Mouse (Mus musculus) left cerebral cortex, postnatal 14 days (tissue): ENCODE measurements around the gene Chd6. TPM values are rescaled to one million over a fixed set of nuclear protein-coding genes. Genes with fewer than 3 reads are reported as not detected.

ENCODE experiments used
- DNase-seq, 2 experiments: peaks; one replicate each; pipeline ENCODE4 v3.0.0; 2021 to 2022; ENCODE audit warnings: low spot score in 2 of 2, mixed read lengths in 1 of 2
- intact Hi-C: fragments of 180-260 bp; cut with DNase I; formaldehyde crosslinking; loops from one replicate; pipeline ENCODE4 v1.15.1; 2025
- long read RNA-seq, 2 experiments: library from polyadenylated mRNA; stranded (forward); transcript quantifications; one replicate each; pipeline ENCODE4 v2.0.0; 2021
- total RNA-seq, 2 experiments: library from RNA; stranded (reverse); gene quantifications; 2 replicates each; pipeline ENCODE4 v1.2.3; 2021

Chd6 gene
- total RNA-seq = 10 to 100 TPM; 53.6 to 64.2 TPM
- long read RNA-seq, experiment 1, full-length matches to known transcripts = 2 of 8 reads
- long read RNA-seq, experiment 1, partial matches to known transcripts = 0 of 8 reads
- long read RNA-seq, experiment 1, other reads (novel, unspliced or antisense) = 6 of 8 reads
- long read RNA-seq, experiment 2, partial matches to known transcripts = 4 of 7 reads
- long read RNA-seq, experiment 2, other reads (novel, unspliced or antisense) = 3 of 7 reads

DNA sequence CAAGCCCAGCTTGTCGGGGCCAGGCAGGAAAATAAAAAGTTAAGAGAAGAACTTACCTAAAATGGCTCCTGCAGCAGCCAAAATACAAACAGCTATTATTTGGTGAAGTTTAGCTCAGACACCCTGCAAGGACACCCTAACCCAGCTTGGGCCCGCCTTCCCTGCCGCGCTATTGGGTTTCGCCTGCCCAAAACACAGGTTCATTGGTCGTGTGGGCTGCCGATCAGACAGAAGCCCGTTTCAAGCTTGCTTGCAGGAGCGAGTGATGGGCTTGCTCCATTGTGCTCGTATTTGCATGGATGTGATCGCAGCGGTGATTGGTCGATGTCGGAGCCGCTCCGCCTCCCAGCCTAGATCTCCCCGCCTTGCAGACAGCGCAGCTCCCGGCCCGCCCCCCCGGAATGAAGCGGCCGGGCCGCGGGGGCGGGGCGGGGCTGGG lies at the start of gene Chd6:
Chd6 (minus strand) TSS at position 143 of the 439 bp plus-strand sequence.
- peak; percentile 99 to 100 for DNase-seq
- intact Hi-C loops = loop anchor here (5.0 kb wide), 2 partner anchors 62 to 68 kb away; no protein-coding TSS in a partner anchor

DNA sequence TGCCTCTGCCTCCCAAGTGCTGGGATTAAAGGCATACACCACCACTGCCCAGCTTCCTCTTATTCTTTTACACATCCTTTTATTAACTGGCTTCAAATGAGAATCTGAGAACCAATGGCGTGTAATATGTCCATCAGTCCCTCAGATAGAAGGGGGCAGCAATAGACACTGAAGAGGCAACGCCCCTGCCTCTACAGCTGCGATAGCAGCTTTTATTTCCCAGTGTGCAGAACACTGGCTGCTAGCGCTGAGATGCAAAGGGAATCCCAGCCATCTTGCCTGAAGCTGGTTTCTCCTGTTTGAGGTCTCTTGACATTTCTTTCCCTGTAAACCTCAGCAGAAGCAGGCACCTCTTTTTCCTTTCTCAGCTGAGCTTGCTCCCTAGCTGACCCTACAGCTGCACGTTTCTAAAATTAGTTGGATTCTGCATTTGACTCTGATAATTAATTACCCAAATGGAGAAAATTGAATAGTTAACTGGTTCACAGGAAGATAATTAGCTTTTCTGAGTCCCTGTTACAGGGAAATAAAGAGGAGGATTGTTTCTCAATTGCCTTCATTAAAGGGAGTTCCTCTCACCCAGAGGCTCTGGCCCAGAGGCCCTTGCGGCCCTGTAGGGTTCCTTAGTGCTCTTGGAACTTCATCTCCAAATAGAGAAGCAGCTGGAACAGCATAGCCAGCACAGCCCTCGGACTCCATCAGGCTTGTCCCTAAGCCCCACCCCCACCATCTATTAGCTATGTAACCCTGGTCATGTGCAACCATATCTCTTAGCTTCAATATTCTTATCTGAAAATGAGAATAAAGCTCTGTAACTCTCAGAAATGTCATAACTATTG lies 41.3 kb upstream of the Chd6 start:
- intact Hi-C loops = no loop called here
- DNase-seq = no peak

DNA sequence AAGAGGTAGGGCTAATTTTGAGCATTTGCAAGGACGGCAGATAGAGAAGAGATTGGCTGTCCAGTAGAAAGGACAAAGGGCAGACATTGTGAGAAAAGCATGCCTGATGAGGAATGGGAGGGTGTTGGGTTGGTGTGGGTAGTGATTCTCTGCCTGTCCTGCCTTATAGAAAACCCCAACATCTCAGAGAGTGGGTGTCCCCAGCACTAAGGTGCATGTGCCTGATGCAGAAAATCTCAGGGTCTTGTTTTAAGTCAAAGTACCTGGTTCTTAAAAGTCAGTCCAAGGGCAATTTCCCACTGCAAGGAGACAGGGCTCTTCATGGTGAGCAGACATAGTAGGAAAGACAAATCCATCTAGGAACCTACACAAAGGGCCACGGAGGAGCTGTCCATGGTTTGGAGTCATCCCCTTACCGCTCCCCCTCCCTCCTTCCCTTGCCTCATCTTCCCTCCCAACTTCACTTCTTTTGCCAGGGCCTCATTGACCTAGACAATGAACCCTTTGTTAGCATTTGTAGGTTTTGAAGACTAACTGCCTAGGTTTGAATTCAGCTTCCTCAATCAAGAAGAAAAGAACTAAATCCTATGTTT lies 39.6 kb upstream of the Chd6 start:
- intact Hi-C loops = no loop called here
- no peak for DNase-seq

DNA sequence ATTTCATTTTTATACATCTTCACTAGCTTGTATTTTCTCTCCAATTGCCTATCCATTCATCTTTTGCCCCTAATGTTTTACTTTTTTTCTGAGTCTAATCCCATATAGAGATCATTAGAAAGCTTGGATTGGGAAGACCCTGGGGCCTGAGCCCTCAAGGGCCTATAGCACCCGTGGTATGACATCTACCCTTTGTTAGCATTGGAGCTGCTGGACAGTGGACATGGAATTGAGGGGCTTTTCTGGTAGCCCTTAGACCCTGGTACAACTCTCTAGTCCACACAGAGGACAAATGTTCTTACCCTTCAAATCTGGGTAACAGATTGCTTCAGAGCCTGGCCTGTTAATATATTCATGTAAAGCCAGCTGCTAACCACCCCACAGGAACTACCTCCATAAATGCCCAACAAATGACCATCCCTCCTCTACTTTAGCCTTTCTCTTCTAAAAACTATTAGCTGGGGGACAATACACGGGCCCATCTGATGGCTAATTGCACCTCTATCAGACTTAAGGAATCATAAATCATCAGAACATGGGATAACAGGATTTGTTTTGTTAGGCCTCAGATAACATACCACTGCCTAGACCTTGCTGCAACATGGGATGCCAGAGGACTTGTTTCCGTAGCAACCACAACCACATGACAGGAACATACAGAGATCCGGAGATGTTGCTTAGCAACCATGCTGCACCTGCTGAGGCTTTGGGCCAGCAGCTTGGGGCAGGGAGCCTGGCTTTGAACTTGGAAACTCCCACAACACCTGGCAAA lies 39.0 kb upstream of the Chd6 start:
- peak; percentile 41 to 75 for DNase-seq
- intact Hi-C loops = no loop called here

DNA sequence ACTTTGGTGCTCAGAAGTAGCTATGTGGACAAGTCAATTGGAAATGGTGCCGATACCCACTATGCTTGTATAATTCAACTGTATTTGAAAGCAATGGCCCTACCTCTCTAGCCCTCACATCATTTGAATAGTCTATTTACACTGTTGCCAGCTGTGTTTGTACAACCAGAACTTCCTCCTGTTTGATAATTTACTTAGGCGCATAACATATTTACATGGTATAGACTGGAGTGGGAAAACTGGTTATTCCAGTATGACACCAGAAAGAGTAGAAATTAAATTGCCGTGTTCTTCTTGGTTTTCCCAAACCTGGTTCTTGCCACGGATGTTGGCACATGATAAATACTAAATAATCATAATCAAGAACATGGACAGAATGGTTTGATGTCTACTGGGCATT lies 35.9 kb upstream of the Chd6 start:
- DNase-seq = no peak
- intact Hi-C loops = no loop called here

DNA sequence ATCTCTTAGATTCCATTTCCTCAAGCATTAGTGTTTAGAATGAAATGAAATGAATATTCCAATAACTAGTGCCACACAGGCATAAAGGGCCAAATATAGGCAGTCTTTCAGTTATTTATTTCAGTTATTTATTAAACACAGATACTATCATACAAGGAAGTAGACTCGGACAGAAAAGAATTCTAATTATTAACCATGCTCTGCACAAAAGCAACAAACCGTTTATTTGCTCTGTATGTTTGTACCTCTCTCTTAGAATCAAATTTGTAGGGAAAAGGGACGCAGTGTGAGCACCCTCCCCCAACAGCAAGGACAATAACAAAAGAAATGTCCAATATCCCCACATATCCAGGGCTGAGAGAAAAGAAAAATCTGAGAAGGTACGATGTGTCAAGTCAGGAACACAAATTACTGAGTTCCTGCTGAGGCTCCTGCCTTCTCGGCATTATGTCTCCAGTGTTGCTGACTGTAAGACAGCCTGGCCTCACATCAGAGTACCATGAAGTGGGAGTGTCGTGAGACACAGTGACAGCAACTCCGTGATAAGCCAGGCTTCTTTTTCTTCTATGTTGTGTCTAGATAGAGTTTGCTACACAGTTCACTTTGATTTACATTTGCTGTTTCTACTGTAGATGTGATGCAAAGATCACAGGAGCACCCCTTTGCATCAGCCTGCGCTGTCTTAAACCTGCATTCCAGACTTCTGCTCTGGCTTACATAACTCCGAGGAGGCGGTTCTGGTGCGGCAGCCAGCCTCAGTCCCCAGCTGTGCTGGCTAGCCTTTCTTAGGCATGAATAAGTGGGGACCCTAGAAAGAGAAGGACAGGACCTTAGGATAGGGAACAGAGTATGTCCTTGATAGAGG lies 30.0 kb upstream of the Chd6 start:
- intact Hi-C loops = no loop called here
- peak; percentile 36 to 38 for DNase-seq

DNA sequence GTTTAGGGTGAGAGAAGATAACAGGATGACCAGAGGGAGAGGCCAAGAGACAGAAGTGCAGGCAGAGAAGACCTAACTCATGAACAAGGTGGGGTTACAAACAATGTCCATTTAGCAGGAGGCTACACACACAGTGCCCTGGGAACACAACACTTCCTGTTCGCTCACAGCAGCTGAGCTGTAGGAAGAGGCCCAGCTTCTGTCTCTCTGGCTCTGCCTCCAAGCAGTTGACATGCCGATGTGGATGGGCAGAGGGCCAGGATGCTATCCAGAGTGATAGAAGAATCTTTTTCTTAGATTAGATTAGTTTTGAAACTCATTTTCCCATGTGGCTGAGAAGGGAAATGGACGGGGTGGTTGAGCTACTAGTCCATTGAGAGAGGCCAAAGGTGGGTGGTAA lies 28.1 kb upstream of the Chd6 start:
- intact Hi-C loops = no loop called here
- DNase-seq = no peak

DNA sequence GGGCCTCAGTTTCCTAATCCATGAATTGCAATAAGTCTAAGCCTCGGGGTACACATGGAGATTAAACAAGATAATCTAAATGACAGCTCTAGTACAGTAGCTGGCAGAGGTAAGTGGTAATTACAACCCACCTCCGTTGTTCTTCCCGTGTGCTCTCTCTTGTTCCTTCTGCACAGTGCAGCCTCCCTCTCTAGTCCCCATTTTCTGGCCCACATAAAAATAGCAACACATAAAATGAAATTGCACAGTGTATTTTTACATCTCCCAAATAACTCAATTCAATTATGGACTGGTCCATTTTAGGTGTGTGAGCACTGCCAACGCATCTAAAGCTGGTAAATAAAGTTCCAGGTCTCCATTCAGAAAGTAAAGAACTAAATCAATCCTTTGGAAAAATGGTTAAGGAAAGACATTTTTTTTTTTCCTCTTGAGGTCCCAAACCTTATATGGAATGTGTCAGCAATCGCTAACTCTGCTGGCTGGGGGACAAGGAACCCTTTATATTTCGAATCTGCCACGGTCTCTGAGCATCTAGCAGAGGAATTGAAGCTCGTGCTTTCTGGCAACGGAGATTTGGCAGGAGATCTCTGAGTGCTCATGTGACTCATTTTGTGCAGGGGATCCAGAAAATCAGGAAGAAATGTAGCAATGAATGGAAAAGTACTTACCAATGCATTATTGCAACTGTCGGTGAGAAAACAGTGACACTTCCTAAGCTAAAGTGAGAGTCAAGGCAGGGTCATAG lies 19.7 kb upstream of the Chd6 start:
- intact Hi-C loops = no loop called here
- peak; percentile 62 to 79 for DNase-seq

DNA sequence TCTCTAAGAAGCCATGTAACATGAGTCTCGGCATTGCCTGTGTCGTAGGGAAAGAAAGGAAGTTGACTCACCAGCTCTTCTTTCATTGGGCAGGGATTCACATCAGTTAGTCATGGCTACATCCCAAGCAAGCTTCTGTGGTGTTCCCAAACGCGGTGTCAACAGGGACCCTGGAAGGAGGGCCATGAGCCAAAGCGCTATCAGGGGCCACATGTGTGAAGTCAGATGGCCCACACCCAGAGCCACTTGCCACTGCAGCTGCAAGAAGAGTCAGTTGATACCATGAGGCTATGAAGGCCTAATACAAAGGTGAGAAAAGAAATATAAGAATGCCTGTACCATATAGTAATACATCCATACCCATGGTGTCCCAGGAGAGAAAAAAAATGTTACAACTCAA lies 3.1 kb upstream of the Chd6 start:
- no peak for DNase-seq
- intact Hi-C loops = no loop called here

DNA sequence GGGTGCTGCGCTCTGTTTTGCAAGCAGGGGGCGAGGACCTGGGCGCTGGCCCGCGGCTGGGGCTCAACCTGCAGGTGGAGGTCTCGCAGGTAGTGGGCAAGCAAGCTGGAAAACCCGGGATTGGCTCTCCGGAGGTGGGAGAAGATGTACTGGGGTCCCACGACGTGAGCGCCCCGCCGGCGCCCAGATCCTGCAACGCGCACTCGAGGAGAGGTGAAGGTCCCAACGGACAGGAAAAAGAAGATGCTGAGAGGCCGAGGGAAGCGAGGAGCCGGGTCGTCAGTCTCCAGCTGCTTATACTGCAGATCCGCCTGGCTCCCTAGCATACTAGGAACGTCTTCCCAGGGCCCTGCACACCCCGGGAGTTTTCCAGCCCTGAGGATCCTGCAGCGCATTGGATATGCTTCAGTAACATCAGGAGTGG lies 535 bp upstream of the Chd6 start:
- DNase-seq = peak; percentile 55 to 74
- intact Hi-C loops = loop anchor here (5.0 kb wide), 2 partner anchors 62 to 68 kb away; no protein-coding TSS in a partner anchor

DNA sequence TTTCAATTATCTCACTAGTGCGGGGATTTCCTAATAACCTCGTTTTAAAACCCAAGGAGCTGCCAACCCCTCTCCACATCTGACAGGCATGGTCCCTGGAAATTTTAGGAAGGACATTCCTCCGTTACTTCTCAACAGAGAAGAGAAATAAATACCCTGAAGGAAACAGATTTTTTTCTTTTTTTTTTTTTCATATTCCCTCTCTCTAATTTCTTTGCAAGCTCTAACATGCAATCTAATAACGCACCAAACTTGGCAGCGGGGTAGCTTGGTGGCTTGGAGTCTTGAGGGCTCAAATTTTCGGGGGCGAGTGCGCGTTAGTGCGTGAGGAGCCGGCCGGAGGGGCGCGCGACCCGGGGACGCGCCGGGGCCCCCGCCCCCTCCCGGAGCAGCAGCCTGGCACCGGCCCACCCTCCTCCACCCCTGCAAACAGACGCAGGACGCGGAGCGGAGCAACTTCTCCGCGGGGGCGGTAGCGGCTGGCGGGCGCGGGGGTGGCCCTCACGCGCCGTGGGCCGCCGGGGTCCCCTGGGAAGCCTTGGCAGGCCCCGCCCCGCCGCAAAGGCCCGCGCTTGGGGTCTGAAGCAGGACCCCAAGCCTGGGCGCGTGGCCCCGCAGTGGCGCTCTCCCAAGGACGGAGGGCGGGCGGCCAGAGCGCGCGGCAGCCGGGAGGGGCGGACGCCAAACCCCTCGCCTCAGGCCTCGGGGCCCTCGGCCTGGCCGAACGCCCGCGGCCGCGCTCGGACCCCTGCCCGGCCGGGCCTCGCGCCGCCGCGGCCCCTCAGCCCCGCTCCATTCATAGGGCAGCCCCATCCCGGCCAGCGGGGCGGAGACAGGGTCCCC lies 569 bp downstream of the Chd6 start:
- intact Hi-C loops = loop anchor here (5.0 kb wide), 2 partner anchors 61 to 69 kb away; no protein-coding TSS in a partner anchor
- DNase-seq = peak; percentile 17 to 45

DNA sequence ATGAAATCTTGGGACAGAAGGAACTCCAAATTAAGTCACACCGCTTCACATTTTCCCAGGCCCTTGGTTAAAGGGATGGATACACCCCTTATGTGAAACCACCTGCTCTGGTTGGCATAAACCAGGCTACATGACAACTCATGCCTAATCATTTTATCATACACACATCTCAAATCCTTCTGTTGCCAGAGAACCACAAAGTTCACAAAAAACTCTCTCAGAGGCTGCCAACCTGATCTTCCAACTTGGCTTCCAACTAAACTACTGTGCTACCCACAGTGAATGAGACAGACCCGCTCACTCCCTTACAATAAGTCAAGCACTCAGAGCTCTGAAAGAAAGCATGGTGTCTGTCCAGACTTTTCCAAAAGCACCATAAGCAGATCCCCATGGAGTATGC lies 1.6 kb downstream of the Chd6 start:
- no peak for DNase-seq
- intact Hi-C loops = loop anchor here (5.0 kb wide), 2 partner anchors 60 to 70 kb away; no protein-coding TSS in a partner anchor

DNA sequence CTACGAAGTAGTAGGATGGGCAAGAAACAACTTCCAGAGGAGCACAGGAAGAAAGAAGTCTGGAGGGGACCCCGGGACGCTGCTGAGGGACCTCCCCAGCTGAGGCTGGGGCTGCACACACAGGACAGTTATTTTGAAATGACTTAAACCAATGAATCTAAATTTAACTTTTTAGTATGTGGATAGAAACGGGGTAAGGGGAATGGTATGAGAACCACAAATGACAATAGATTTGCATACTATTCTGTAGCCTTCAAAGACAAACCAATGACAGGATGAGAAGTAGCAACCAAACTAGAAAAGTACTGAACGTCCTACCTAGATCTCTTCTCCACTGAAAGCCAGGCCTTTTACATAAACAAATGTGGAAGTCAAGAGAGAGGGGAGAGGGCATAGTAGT lies 5.1 kb downstream of the Chd6 start:
- intact Hi-C loops = no loop called here
- no peak for DNase-seq

DNA sequence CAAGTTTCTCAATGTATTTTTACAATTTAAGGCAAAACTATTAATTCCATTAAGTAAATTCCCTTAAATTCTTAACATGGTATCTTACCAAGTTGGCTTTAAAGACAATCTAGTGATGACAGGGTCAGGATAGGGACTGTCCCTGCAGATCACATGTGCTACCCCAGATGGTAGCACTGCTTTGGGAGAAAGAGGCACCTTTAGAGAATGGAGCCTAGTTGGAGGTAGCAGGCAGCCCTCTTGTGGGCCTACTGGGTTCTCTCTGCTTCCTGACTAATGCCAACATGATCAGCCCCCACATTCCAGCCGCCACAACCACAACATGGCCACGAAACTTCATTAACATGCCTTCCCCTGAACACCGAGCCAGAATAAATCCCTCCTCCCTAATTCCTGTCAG lies 6.8 kb downstream of the Chd6 start:
- no peak for DNase-seq
- intact Hi-C loops = no loop called here

DNA sequence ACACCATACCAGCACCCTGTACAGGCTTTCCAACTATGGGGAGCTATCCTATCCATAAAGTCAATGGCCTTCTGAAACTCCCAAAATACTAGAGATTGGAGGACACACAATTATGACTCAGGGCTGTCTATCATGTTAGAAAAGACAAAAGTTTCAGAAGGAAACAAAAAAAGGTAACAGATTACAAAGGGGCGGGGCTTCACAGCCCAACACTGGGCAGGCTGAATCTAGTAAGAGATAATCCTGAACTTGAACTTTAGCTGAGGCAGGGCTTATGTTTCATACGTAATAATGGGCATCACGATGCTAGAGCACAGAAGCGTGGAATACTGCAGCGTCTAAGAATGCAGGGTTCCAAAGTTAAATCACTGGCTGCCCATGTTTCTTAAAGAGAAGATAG lies 11.1 kb downstream of the Chd6 start:
- intact Hi-C loops = no loop called here
- DNase-seq = no peak

DNA sequence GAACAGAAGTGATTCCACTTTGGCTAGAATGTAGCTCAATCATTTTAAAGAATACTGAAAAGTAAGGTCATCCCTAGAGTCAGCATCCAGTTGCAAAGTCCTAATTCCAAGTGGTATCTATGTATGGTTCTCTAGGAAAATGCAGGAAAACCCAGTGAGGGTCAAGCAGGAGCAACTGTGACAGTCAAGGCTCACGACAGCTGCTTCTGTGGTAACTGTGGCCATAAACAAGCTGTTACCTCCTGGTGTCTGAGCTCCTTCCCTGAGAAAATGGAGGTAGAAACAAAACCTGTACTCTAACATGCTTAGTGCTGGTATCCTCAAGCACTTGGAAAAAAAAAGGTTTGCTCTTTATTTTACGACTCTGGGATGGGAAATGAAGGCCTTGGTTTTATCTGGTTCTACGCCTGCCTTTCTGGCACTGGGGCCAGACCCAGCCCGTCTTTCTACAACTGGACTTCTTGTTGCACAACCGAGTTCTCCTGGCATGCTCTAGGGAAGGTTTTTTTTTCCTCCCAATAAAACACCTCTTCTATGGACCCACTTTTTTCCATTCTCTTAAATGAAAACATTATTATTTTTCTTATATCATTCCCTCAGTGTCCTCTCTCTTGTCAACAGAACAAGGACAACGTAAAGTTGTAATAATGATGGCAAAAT lies 18.0 kb downstream of the Chd6 start:
- intact Hi-C loops = no loop called here
- no peak for DNase-seq

DNA sequence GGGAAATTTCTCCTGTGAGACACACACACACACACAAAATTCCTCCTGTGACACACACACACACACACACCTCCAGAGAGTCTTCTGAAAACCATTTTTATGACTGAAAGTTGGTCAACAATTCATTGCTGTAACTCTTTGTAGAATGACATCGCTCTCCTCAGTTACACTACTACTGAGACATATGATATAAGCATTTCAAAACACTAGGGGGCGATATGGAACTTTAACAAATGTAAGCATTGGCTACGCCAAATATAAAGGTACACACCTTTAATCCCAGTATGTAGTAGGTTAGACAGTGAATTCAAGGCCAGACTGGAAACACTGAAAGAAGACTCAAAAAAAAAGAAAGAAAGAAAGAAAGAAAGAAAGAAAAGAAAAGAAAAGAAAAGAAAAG lies 18.7 kb downstream of the Chd6 start:
- DNase-seq = peak in 1 of 2 experiments; percentile 41
- intact Hi-C loops = no loop called here
